Mouse (Mus musculus) liver, postnatal 0 days (tissue): ENCODE data around the gene Kiss1r.

Experiments used
- CTCF ChIP-seq: sonication (generic); IDR thresholded peaks from 2 replicates; pipeline ENCODE4 v1.5.1; 2016; ENCODE audit warnings: antibody characterized with exemption, low read depth
- EP300 ChIP-seq: IDR thresholded peaks from 2 replicates; pipeline ENCODE4 v1.6.1; 2016; ENCODE audit warnings: antibody characterized with exemption, low read depth, mild to moderate bottlenecking

DNA sequence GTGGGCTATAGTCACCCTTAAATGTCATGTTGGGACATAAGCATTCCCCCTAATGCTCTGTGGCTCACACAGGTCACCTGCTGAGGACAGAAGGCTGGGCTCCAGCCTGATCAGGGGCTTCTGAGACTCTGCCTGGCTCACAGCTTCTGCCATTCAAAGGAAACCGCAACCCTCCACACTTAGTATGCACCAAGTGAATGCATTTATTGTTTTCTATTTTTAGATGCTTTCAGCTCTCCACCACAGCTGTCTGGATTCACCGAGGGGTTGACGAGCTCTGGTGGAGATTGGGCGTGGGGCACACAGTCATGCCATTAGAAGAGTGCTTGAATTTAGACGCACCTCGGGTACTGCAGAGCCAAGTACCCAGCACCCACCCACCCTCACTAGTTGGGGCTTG, 43.5 kb upstream of the Kiss1r start:
- TF ChIP-seq CTCF = no peak
- TF ChIP-seq EP300 = no peak
